Mouse (Mus musculus): ENCODE results near the gene Nfe2l1.

Nfe2l1 gene

DNA sequence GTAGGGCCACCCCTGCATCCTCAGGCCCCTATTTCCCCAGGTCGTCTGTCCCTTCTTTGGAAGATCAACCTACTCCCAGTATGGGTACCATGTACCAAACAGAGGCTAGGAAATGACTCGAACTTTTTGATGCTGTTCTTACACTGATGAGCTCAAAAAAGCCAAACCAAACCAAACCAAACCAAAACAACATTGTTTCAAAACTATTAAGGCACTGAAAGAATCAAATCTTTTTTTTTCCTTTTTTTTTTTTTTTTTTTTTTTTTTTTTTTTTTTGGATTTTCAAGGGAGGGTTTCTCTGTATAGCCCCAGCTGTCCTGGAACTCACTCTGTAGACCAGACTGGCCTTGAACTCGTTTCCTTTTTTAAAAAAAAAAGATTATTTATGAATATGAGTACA, 13.9 kb upstream of the Nfe2l1 start:
- DNase-seq, result no peak

DNA sequence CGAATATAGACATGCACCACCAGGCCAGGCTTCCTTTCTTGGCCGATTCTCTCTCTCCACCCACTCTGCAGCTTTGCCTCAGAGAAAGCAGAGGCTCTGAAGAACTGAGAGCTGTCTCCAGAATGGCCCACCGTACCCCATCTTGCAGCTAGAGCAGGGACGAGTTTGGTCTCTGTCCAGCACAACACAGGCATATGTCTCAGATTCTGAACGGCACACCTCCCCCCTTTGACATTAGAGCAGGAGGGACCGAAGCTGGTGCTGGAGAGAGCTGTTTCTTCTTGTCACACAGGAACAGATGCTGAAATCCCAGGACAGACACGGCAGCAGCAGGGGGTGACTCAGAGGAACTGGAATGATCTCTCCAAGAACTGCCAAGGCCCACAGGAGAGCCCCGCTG, 10.5 kb upstream of the Nfe2l1 start:
- no peak for DNase-seq

DNA sequence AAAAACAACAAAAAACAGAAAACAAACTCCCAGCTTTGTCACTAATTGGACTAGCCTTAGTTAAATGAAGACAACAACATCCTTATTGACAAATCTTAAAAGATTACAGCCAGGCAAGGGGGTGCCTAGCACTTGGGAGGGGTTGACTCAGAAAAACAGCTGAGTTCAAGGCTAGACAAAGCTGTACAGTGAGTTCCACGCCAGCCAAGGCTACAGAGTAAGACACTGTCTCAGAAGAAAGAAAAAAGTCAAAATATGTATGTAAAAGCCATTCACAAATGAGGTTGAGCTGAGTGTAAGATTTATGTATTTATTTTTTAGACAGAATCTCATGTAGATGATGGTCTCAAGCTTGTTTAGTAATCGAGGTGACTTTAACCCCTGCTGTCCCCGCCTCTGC, 10.1 kb upstream of the Nfe2l1 start:
- no peak for DNase-seq

DNA sequence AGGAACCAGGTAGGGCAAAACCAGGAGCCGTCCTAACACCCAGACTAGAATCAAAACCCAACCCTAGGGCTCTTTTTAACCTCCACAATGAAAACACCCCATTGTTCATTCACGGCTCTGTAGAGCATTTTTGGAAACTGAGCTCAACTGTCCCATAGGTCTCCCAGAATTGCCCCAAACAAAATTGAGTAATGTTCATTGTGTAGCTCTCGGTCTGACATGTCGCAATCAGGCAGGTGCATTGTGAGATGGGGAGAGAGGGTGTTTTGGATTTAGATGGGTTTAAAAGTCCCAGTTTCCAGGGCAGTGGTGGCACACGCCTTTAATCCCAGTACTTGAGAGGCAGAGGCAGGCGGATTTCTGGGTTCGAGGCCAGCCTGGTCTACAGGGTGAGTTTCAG, 9.7 kb upstream of the Nfe2l1 start:
- no peak for DNase-seq

DNA sequence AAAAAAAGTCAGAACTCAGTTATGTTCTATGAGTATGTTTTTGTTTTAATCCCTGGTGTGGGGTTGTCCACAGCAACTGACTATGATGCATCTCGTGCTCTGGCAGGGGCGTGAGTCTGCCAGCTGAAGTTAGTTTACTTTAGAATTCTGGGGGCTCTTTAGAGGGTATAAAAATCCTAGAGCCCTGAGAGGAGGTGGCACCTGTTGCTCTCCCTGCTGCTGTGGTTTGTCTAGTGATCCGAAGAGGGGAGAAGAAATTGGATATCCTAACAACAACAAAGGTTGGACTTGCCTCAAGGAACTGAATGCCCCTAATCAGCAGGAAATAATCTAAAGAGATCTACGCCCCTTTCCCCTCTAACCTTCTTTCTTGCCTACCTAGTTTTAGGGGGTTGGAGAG, 8.6 kb upstream of the Nfe2l1 start:
- DNase-seq, result no peak

DNA sequence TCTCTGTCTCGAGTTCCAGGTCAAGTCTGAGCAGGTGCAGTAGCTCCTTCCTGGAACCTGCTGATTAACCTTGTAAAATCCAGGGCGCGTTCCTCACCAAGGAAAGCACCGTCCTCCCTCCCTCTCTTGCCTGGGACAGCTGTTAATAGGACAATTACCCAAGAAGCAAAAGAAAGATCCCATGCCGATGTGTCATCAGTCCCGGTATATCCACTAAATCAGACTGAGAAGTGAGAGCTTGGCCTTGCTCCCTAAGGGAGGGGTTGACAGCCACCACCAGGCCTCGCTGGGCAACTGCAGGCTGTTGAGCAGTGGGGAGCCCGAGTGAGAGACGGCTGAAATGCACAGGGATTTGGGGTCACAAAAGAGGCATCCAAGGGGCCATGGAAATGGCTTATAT, 7.5 kb upstream of the Nfe2l1 start:
- peak; percentile 31 for DNase-seq

DNA sequence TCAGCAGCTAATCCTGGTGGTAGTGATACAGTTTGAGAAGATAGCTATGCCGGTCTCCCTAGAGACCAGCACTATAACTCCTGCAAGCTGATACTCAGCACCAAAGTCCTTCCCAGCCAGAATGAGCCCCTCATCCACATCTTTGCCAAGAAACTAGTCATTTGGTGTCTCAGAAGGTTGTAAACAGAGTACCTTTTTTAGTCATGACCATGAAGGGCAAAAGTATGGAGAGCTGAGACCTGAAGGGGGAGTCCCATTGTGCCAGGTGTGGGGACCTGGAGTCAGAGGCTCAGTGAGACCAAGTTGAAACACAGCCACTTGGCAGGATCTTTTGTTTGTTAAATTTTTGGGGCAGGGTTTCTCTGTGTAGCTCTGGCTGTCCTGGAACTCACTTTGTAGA, 4.4 kb upstream of the Nfe2l1 start:
- no peak for DNase-seq

DNA sequence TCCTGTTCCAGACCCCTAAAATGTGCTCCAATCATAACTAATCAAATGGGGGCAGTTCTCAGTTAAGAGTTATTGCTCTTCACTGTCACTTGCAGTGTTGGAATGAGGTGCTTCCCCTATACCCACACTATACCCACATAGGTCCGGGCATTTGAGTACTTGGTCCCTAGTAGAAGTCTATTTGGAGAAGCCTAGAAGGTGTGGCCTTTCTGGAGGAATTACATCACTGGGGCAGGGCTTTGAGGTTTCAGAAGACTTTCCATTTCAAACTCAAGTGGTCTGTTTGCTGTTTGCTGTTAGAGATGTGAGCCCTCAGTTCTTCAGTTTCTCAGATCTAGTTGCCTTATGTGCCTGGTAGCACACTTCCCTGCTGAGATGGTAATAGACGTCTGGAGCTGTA, 3.2 kb upstream of the Nfe2l1 start:
- DNase-seq, result no peak

DNA sequence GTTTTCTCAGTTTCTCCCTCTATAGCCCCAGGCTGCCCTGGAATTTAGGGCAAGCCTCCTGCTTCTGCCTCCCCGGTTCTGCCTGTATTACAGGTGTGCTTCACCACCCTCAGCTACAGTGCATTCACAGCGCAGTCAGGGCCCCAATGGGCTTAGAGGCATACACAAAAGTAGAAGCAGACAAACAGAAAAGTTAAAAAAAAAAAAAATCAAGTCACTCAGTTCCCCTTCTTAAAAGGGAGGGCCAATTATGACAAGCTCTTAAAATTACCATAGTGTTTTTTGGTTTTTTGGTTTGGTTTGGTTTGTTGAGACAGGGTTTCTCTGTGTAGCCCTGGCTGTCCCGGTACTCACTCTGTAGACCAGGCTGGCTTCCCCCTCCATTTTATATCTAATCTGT, 2.8 kb upstream of the Nfe2l1 start:
- DNase-seq, result no peak

DNA sequence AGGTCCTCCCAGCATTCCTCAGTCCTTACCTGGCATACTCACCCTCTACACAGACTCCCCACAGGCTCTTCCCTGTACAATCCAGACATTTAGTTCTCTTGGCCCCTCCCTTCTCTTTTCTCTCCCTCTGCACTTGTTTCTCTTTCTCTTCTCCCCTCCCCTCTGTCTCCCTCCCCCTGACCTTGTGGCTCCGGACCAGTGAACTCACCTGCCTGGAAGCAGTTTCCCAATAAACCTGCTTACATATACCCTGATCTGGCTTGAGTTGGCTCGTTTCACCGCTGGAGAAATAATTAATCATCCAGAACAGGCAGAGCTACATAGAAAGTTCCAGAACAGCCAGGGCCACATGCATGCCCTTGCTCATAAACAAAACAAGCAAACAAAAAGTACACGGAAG, 1.7 kb upstream of the Nfe2l1 start:
- DNase-seq, result peak; percentile 59

DNA sequence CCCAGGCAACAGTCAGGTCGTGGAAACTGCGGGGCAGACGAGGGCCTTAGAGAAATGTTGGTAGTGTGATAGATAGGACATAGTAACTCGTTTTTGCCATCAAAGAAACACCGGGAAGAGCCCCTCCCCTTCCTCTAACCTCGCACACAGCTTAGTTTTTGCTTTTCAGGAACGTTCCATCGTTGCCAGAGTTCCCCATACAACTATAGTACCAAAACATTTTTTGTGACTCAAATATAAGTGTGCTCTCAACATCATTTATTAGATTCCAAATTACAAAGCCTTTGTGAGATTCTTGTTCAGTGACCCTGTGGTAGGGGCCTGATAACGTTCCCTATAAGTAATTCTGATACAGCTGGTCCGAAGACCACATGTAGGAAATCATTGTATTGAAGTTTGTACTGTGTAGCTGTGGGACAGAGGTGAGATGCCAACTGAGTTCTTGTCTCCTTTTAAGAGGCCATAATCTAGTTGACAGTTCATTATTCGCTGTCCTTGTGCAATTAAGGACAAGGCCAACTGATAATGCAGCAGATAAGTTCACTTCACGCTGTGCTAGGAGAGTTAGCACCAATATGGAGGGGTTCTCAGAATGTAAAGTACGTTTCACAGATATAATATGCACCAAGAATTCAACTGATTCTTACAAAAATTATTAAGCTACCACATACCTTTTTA, 910 bp upstream of the Nfe2l1 start:
- no peak for DNase-seq

DNA sequence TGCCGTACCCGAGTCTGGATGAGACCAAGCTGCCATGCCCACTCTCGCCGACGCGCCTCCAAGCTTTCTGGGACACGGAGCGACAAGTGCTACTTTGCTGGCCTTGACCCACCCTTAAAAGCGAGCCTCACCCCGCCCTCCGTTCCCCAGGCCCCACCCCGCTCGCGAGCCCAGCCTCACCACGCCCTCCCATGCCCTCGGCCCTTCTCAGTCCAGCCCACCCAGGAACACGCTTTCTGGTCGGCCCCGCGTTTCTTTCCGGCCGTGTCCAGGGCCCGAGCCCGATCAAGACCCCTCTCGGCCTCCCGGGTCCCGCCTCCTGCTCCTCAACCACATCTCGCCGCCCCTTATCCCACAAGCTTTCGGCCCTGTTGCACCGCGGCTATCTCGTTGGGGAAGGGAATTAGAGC, 360 bp downstream of the Nfe2l1 start:
- peak; percentile 94 for DNase-seq

DNA sequence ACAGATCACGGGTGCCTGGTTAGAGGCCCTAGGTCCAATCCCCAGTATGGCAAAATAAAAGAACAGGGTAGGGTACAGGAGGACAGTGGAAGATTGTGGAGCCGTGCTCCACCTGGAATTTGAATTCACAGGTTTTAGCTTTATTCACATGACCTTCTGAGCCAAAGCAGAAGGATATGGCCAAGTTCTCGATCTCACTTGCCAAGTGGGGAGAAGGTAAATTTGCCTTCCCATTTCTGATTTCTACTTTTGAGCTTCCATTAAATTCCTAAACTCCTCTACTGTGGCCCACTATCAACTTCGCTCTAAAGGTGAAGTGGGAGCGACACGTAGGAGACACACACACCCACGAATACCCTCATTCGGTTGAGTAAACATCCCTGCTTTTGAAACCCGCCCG, 887 bp downstream of the Nfe2l1 start:
- no peak for DNase-seq

DNA sequence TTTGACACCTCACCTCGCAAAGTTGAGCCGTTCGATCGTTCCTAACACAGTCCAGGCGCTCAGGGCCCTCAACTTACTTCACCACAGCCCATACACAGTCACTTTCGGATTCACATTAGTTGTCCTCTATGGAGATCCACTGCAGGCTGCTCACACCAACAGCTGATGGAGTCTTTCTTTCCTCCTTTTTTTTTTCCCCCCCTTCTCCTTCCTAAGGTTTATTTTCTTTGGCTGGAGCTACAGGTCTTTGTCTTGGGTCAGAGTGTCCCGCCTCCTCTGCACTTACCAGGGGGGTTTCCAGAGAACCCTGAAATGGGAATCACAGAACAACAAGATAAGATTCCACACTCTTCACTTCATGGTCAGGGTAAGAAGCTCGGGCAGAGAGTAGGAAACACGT, 1.9 kb downstream of the Nfe2l1 start:
- DNase-seq, result no peak

DNA sequence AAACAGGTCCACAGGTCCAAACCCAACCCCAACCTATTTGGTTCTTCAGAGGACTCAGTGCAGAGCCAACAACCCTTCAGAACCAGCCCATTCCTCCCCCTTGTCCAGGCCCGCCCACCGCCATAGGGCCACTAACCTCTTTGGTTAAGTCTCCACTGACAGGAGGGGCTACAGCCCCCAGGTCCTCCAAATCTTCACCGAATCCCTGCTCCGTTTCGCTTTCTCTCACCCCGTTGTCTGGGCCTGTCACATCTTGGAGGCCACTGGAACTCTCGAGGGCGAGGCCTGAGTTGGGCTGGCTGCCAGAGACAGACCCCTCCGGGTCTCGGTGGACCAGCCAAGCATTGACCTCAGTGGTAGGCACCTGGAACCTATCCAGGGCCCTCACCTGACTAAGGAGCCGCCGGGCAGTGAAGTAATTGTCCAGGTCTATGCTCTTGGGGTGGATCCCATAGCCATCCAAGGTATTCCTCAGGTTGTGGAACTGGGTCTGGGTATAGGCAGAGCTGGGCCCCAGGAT, 2.6 kb downstream of the Nfe2l1 start:
- DNase-seq, result peak; percentile 68

DNA sequence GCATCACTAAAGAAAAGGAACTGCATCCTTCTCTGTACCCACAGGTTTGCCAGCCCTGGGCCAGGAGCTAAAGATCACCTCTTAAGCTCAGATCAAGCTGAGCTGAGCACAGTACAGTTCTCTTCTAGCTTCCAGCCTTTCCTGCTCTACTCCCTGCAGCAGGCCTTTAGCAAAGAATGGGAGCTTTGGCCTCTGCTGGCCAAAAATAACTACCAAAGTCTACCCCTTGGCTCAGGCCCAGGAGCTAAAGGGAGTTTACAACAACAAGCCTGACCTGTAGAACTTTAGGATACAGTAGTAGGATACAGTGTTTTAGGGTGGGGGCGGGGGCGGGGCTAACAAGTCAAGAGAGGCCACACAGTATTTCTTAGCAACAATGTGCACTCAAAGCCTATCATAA, 3.3 kb downstream of the Nfe2l1 start:
- DNase-seq, result peak; percentile 67

DNA sequence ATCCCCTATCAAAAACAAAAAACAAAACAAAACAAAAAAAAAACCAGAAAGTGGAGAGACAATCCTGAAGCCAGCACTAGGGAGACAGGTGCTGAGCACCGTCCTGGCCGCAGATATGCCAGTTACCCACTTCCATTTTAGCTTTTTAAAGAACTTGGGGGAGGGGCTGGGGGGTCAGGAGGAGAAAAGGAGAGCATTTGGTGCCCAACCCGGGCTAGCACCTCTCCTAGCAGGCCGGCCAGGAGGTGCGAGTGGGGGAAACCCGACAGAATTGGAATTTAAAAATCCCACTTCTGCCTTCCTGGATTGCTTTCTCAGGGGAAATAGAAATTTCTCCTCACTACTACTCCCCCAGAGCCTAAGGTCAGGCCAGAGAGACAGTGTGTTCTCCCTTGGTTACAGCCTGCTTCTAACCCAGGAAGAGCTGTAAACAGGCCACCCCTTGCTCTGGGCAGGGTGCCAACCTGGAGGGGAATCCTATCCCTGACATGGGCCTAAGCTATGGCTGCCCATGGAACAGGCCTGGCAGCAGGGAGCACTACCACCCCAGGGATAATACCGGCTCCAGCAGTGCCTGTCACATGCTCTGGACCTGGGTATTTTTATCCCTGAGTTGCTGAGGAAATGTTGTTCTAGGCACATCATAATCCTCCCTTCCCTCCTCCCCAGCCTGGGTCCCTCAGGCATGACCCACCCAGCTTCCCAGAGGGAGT, 4.8 kb downstream of the Nfe2l1 start:
- DNase-seq, result peak; percentile 88

DNA sequence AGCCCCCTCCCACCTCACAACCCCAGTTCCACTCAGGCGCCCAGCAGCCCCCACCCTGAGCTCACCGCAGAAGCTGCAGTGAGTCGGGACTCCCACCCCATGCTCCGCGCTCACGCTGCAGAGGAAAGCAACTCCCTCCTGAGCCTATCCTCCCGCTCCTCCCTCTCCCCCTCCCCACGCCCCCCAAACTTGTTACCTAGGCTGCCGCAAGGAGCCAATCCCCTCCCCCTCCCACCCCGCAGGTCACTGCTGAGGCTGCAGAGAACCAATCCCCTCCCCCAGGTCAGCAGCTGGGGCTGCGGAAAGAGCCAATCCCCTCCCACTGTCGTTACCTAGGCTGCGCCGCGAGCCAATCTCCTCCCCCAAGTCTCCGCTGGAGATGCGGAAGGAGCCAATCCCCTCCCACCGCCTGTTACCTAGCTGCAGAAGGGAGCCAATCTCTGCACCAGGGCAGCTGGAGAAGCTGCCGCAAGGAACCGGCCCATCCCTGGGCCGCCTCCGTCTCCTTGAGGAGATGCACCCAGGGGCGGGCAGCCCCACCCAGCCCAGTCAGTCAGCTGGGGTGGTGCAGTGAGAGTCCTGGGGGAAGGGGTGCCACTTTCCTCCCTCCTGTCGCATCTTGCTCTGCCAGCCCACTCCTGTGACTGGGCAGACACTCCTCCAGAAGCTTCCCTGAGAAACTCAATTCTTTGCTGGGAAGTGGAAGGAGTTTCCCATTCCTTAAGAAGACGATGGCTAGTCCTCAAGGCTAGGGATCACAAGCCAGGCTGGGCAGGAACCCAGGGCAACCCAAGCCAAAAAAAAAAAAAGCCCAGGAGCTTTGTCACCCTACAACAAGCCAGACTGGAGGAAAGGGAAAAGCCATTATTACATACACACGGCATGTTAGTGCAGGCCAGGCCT, 5.6 kb downstream of the Nfe2l1 start:
- DNase-seq, result peak; percentile 92

DNA sequence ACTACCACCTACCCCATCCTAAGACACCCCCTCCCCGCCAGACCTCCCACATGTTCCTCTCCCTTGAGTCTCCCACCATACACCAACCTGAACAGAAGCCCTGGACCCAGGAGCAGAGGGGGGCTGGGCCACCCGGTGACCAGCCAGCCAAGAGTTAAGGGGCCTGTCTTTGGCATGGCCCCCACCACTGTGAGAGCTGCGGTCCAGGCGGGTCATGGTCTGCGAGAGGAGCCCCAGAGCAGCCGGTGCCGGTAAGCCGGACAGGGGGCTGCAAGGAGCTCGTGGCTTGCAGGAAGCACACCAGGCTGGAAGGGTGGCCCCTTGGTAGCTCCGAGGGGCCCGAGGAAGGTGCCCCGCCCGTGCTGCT, 6.3 kb downstream of the Nfe2l1 start:
- no peak for DNase-seq

DNA sequence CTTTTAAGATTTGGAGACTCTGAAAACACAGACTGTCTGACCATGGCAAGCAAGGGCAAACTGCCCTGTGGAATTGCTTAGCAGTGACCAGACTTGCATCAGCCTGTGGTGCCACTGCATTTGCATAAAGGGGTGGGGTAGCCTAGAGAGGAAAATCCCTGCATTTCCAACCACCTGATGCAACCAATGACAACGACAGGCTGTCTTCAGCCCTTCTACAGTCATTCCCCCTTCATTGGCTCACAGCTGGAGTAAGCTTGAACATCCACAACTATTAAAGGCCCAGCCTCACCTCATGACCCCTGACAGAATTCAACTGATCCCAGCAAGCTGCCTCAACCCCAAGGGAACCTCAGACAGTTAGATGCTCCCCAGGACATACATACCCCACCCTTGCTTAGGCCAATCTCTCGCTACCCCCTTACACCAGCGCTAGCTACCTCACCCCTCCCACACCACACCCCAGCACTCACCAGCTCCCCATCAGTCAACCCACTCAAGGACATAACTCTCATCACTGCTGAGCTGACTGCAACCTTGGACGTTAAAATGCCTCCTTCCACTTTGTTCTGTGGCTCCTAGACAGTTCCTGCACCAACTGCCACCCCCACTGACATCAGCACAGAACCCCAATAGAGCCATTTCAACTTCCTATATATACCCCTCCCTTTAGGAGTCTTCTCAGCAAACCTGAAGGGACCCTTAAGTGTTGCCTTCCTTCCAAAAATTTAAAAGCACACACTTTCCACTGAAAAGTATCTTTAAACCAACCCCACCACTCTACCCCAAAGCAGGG, 6.9 kb downstream of the Nfe2l1 start:
- DNase-seq, result no peak

DNA sequence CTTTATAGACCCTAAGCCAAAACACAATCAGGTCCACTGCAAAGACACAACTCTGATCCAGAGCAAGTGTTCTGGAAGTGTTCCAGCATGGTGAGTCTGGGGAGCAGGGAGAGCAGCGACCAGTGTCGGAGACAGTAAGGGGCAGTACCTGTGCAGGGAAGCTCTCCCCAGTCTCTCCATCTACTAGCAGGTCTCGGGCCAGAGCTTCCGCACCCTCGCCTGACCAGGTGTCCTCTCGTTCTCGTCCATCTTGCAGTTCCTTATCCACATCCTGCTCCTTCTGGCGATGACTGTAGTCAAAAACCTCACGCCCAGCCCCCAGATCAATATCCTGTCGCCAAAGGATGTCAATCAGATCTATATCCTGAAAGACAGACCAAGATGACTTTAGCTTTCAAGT, 7.8 kb downstream of the Nfe2l1 start:
- DNase-seq, result no peak

DNA sequence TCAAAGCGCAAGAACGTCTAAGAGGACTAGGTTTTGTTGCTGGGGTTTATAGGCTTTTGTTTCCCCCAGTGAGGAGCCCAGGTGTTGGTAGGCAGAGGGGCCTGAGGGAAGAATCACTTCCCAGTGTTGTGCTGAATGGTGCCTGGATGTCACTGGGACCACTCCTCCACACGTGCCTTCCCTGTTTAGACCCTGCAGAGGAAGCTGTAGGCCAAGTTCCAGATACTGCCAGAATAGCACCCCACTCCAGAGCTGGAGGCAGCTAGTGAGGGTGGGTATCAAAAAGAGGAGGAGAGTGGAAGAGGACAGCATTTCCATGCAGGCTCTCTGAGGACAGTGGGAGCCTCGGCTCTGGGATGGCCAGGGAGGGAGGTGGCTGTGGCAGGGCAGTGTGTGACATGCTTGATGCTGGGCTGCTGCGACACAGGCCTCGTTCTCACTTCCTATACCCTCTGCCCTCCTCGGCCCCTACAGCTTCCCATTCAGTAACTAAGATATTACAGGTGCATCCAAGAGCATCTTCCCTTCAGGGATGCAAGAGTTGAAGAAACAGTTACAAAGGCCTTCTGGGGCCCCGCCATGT, 11.5 kb downstream of the Nfe2l1 start:
- no peak for DNase-seq

Measured in kidney, postnatal 10 days (tissue).